Mouse (Mus musculus): ENCODE measurements around the gene Rbm18.

Rbm18 gene

GRCm38 (mm10) chr2:36073781-36074180 lies 62.8 kb downstream of the Rbm18 start:
- DNase-seq (ENCODE audit: low read depth, low spot score), result no peak

- DNase-seq (ENCODE audit: low read depth, low spot score), result no peak
Measured at GRCm38 (mm10) chr2:36071660-36072305, 64.8 kb downstream of the Rbm18 start.

- DNase-seq (ENCODE audit: low read depth, low spot score), result no peak
Measured at GRCm38 (mm10) chr2:36067132-36067531, 69.4 kb downstream of the Rbm18 start.

Data from embryo, embryonic 11.5 days (tissue).